Mouse (Mus musculus) spleen, adult 2 months (tissue): ENCODE data around the gene Chst8. TPM values are rescaled to one million over a fixed set of nuclear protein-coding genes. Genes with fewer than 3 reads are reported as not detected.
A peak's percentile ranks its signal among the peaks of the same experiment; 100 is the strongest.

Experiments
- DNase-seq, 2 experiments: peaks; one replicate each; pipeline versions ENCODE4 v3.0.0 to v3.0.0-alpha.2; 2012 to 2021; ENCODE audit warnings: low spot score in 2 of 2, low read depth in 1 of 2
- H3K27ac ChIP-seq: fragments of 200-500 bp; 2 replicates; pipeline ENCODE4 v1.5.1; 2012; ENCODE audit warnings: low read length, inconsistent platforms; ENCODE audit not compliant: insufficient read depth
- H3K27me3 ChIP-seq: fragments of 200-500 bp; 2 replicates; pipeline ENCODE4 v1.6.1; 2012; ENCODE audit warnings: mild to moderate bottlenecking, moderate library complexity, low read length, inconsistent platforms; ENCODE audit not compliant: control insufficient read depth, insufficient read depth
- H3K36me3 ChIP-seq: fragments of 200-500 bp; 2 replicates; pipeline ENCODE4 v1.6.1; 2012; ENCODE audit warnings: mild to moderate bottlenecking, low read length, inconsistent platforms; ENCODE audit not compliant: control insufficient read depth, insufficient read depth
- H3K4me1 ChIP-seq: fragments of 200-500 bp; 2 replicates; pipeline ENCODE4 v1.6.1; 2011; ENCODE audit warnings: inconsistent platforms; ENCODE audit not compliant: control insufficient read depth, insufficient read depth, insufficient read length
- H3K4me3 ChIP-seq: fragments of 200-500 bp; 2 replicates; pipeline ENCODE4 v1.5.1; 2011; ENCODE audit warnings: mild to moderate bottlenecking, inconsistent platforms; ENCODE audit not compliant: insufficient read depth, insufficient read length; ENCODE audit errors: extremely low read depth
- CTCF ChIP-seq: fragments of 200-500 bp; IDR thresholded peaks from 2 replicates; pipeline ENCODE4 v1.5.1; 2011; ENCODE audit warnings: mild to moderate bottlenecking, inconsistent platforms; ENCODE audit not compliant: insufficient read depth, insufficient read length, insufficient replicate concordance; ENCODE audit errors: extremely low read depth
- POLR2A ChIP-seq: fragments of 200-500 bp; IDR thresholded peaks from 2 replicates; pipeline ENCODE4 v1.6.1; 2011; ENCODE audit warnings: low read depth, low read length, inconsistent platforms
- WGBS: fragments of 180-500 bp; shearing (Covaris S2); methylation state at CpG from one replicate; pipeline ENCODE4 v1.1.7; 2018; 5-methylcytosine and 5-hydroxymethylcytosine counted together
- polyA plus RNA-seq: library from polyadenylated mRNA; depleted of rRNA; stranded (reverse); fragments of >200 nt; gene quantifications from 2 replicates; pipeline ENCODE4 v1.2.3, GENCODE M21; 2012; rRNA removed

Gene Chst8
- 1.6 and 2.1 TPM in 2 replicates for polyA plus RNA-seq

DNA sequence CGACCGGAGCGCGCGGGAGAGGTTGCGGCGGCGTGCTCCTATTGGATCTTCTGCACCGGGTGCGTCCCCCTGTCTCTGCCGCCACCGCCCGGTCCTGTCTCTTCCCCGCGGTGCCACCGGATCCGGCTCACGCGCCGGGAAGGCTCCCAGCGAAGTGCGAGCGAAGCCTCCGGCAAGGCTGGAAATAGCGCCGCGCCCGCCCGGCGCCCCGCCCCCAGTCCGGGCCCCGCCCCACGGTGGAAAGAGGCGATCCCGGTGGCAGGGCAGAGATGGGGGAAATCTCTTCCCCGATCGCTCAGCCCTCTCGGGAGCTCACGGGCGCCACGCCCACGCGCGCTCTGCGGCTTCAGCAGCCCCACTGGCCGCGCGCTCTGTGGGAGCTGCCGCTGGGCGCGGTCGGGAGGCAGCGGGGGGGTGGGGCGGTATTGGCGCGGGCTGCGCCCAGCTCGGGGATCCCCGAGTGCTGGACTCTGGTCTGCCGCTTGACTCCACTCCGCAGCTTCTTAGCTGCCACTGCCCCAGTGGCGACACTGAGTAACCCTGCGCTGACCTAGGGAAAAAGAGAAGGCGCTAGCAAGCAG is at the start of gene Chst8:
Gene Chst8, minus strand, starts transcription at position 181 of the 581 bp plus-strand sequence.
- no peak within 1 kb of the TSS for H3K27ac ChIP-seq
- no peaks in the 10 kb centered on the region for H3K36me3 ChIP-seq
- WGBS: 2% methylated on average over 62 of the region's 65 CpGs
- peak within 1 kb of the TSS; percentile 21; the same call in 1 of the 2 replicates for H3K4me3 ChIP-seq
- H3K27me3 ChIP-seq: peaks cover 5% of the 10 kb centered on the region
- no peak for TF ChIP-seq CTCF
- TF ChIP-seq POLR2A: no peak
- peak in 1 of 2 experiments; percentile 9 for DNase-seq
- H3K4me1 ChIP-seq: peaks cover 2% of the 10 kb centered on the region; the same call in 1 of the 2 replicates

DNA sequence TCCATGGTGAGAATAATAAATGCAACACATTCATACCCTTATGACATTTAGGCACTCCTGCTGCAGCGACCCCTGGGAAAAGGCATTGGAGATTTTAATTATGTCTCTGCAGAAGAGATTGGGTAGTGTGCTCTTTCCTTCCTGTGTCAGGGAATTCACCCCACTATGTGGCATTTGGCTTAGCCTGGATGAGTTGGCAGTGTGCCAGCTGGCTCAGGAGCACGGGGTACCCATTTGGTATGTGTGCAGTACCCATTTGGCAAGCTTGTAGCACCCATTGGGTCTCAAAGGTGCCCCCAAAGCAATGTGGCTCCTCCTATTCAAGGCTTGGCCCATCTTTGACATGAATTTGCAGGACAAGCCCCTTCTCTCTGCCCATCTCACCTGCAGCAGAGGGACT is 45.8 kb upstream of the Chst8 start:
- TF ChIP-seq CTCF: no peak
- TF ChIP-seq POLR2A: no peak
- WGBS: 74% methylated on average over 2 of the region's 2 CpGs
- Histone ChIP-seq H3K4me3 (no peak overlapping the region), H3K27me3 (no peaks in the 10 kb centered on the region), H3K4me1 (no peaks in the 10 kb centered on the region), H3K36me3 (no peaks in the 10 kb centered on the region), H3K27ac (no peak overlapping the region)
- no peak for DNase-seq

DNA sequence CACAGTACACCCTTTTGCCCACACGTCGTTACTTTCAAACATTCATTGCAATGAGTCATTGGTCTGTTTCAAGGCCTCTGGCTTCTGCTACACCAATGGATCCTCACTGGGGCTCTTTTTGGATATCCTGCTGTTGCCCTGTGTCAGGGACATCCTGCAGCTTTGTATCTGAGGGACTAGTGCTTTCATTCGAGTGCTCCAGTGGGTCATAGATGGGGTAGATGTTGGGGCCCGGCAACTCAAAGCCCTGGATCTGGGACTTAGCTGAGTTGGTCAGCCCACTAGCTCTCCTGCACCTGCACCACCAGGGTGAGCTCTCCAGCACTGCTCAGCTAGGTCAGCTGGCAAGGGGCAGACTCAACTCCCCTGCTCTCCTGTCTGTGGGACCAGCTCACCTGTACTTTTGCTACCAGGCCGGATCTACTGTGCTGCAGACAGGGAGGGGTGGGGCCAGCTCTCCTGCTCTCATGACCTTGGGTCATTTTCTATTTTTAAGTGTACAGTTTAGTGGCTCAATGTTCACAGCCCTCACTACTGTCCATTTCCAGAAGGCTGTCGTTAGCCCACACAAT is 42.4 kb upstream of the Chst8 start:
- DNase-seq: no peak
- Histone ChIP-seq H3K27me3 (no peaks in the 10 kb centered on the region), H3K4me1 (no peaks in the 10 kb centered on the region), H3K27ac (no peak overlapping the region), H3K4me3 (no peak overlapping the region), H3K36me3 (no peaks in the 10 kb centered on the region)
- TF ChIP-seq CTCF (no peak), POLR2A (no peak)
- WGBS: 82% methylated on average over 6 of the region's 6 CpGs

DNA sequence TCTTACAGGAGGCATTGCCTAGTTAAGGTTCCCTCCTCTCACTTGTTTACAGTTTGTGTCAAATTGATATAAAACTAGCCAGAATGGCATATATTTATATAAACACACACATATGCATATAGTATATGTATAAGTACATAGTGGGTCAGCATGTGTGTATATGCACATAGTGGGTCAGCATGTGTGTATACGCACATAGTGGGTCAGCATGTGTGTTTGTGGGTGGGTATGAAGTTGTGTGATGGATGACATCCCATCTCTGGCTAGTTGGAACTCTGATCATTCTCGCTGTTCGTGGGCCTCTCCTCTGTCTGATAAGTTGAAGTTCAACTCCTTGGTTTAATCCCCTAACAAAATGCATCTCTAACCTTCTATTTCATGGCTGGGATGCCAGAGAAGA is 40.9 kb upstream of the Chst8 start:
- H3K27ac ChIP-seq: no peak overlapping the region
- WGBS: 90% methylated on average over 3 of the region's 3 CpGs
- H3K4me3 ChIP-seq: no peak overlapping the region
- no peaks in the 10 kb centered on the region for H3K27me3 ChIP-seq
- TF ChIP-seq CTCF (no peak), POLR2A (no peak)
- DNase-seq: no peak
- H3K4me1 ChIP-seq: no peaks in the 10 kb centered on the region
- no peaks in the 10 kb centered on the region for H3K36me3 ChIP-seq

DNA sequence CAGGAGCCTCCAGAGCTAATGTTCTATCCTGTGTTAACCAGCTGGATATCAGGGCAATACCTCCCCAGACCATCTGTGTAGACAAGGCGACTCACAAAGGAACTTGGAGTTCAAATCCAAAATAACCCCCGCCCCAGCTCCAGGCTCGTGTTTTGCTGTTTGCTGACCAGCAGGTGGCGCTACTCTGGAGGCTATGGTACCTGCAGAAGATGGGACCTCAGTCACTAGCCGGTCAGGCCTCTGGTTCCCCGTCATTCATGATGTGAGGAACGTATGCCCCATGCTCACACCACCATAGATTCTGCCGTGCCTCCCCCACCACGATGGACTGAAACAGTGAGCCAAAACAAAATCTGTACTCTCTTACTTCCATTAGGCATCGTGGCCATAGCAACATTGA is 37.1 kb upstream of the Chst8 start:
- Histone ChIP-seq H3K27me3 (no peaks in the 10 kb centered on the region), H3K27ac (no peak overlapping the region), H3K4me3 (no peak overlapping the region), H3K4me1 (no peaks in the 10 kb centered on the region), H3K36me3 (no peaks in the 10 kb centered on the region)
- no peak for DNase-seq
- 42% methylated on average over 10 of the region's 10 CpGs for WGBS
- TF ChIP-seq CTCF: no peak
- TF ChIP-seq POLR2A: no peak

- TF ChIP-seq POLR2A: no peak
- no peak for TF ChIP-seq CTCF
- DNase-seq: no peak
- Histone ChIP-seq H3K4me3 (no peak overlapping the region), H3K27me3 (no peaks in the 10 kb centered on the region), H3K27ac (no peak overlapping the region), H3K36me3 (no peaks in the 10 kb centered on the region), H3K4me1 (no peaks in the 10 kb centered on the region)
- WGBS: 93% methylated on average over 4 of the region's 4 CpGs
Observed at GRCm38 (mm10) chr7:34848811-34849210, 36.3 kb upstream of the Chst8 start.

- WGBS: 90% methylated on average over 6 of the region's 6 CpGs
- no peaks in the 10 kb centered on the region for H3K4me1 ChIP-seq
Observed at GRCm38 (mm10) chr7:34847900-34848299, 35.4 kb upstream of the Chst8 start.

More at GRCm38 (mm10) chr7:34847900-34848299, 35.4 kb upstream of the Chst8 start:
- no peak for DNase-seq
- Histone ChIP-seq H3K4me3 (no peak overlapping the region), H3K36me3 (no peaks in the 10 kb centered on the region), H3K27ac (no peak overlapping the region), H3K27me3 (no peaks in the 10 kb centered on the region)
- no peak for TF ChIP-seq CTCF
- no peak for TF ChIP-seq POLR2A
